Mouse (Mus musculus) midbrain, embryonic 15.5 days (tissue): ENCODE measurements at regions not wholly inside any gene's neighbourhood (a gene's known extent, or its start where the extent isn't known, plus 50 kb on each side); places are given as distances from the start of the nearest gene placed in this dataset.

Experiments used
- ATAC-seq: fragments of 200-750 bp; cut with Nextera tagmentation; replicated peaks from 2 replicates; pipeline ENCODE4 v1.8.0; 2017; ENCODE audit warnings: moderate TSS enrichment
- H3K27ac ChIP-seq: fragments of 300-500 bp; sonication (generic); 2 replicates; pipeline ENCODE4 v1.5.1; 2015; ENCODE audit warnings: mild to moderate bottlenecking, inconsistent platforms
- H3K27me3 ChIP-seq: fragments of 300-500 bp; sonication (generic); replicated peaks from 2 replicates; pipeline ENCODE4 v1.6.1; 2015; ENCODE audit warnings: inconsistent platforms
- H3K36me3 ChIP-seq: fragments of 300-500 bp; sonication (generic); replicated peaks from 2 replicates; pipeline ENCODE4 v1.6.1; 2015; ENCODE audit warnings: inconsistent platforms
- H3K4me1 ChIP-seq: fragments of 300-500 bp; sonication (generic); 2 replicates; pipeline ENCODE4 v1.6.1; 2015; ENCODE audit warnings: inconsistent platforms
- H3K4me2 ChIP-seq: fragments of 300-500 bp; sonication (generic); 2 replicates; pipeline ENCODE4 v1.6.1; 2015; ENCODE audit warnings: inconsistent platforms, mild to moderate bottlenecking, moderate library complexity
- H3K4me3 ChIP-seq: fragments of 300-500 bp; sonication (generic); 2 replicates; pipeline ENCODE4 v1.5.1; 2015; ENCODE audit warnings: mild to moderate bottlenecking, inconsistent platforms
- H3K9ac ChIP-seq: fragments of 300-500 bp; sonication (generic); 2 replicates; pipeline ENCODE4 v1.6.1; 2015; ENCODE audit warnings: mild to moderate bottlenecking, inconsistent platforms
- H3K9me3 ChIP-seq: fragments of 300-500 bp; sonication (generic); 2 replicates; pipeline ENCODE4 v1.6.1; 2016; ENCODE audit warnings: inconsistent platforms
- WGBS: fragments of 180-500 bp; shearing (Covaris S2); methylation state at CpG from one replicate; pipeline ENCODE4 v1.1.7; 2015; ENCODE audit warnings: mixed read lengths; 5-methylcytosine and 5-hydroxymethylcytosine counted together

DNA sequence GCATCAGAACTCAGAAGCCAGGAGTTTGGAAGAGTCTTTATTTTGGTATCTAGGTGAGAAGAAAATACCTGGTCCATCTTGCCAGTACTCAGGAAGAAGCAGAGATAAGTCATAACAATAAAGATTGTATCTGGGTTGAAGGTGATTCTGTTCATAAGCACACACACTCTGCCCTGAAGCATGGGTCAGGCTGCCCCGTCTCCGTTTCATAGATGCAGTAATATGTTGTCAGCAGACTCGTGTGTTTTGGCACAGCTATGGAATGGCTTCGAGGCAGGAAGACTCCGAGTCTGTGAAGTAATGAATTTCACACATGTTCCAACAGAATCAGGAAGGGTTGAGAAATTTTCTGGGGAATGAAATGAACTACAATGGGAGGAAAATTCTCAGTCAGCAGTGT lies 247.7 kb downstream of the Hivep2 start:
- Histone ChIP-seq H3K4me3 (no peak overlapping the region), H3K27ac (no peak overlapping the region), H3K27me3 (no peaks in the 10 kb centered on the region), H3K9me3 (no peaks in the 10 kb centered on the region), H3K4me2 (no peak overlapping the region), H3K9ac (no peak overlapping the region), H3K36me3 (no peaks in the 10 kb centered on the region), H3K4me1 (no peaks in the 10 kb centered on the region)
- 87% methylated on average over 5 of the region's 5 CpGs for WGBS
- no peak for ATAC-seq

GRCm38 (mm10) chr10:14211926-14212325 lies 246.1 kb downstream of the Hivep2 start:
- WGBS: 79% methylated on average over 6 of the region's 6 CpGs
- H3K4me3 ChIP-seq: no peak overlapping the region
- H3K4me2 ChIP-seq: no peak overlapping the region
- H3K27me3 ChIP-seq: no peaks in the 10 kb centered on the region
- no peak overlapping the region for H3K9ac ChIP-seq
- no peaks in the 10 kb centered on the region for H3K36me3 ChIP-seq
- no peak for ATAC-seq
- no peaks in the 10 kb centered on the region for H3K9me3 ChIP-seq
- no peak overlapping the region for H3K27ac ChIP-seq
- H3K4me1 ChIP-seq: no peaks in the 10 kb centered on the region

- H3K36me3 ChIP-seq: no peaks in the 10 kb centered on the region
- H3K4me3 ChIP-seq: no peak overlapping the region
- 90% methylated on average over 6 of the region's 6 CpGs for WGBS
- H3K9me3 ChIP-seq: no peaks in the 10 kb centered on the region
- no peak overlapping the region for H3K9ac ChIP-seq
- no peak for ATAC-seq
- no peaks in the 10 kb centered on the region for H3K27me3 ChIP-seq
- no peak overlapping the region for H3K27ac ChIP-seq
- H3K4me1 ChIP-seq: no peaks in the 10 kb centered on the region
- H3K4me2 ChIP-seq: no peak overlapping the region
These were observed 245.6 kb downstream of the Hivep2 start for GRCm38 (mm10) chr10:14211481-14211880.

- H3K9me3 ChIP-seq: no peaks in the 10 kb centered on the region
- 92% methylated on average over 8 of the region's 8 CpGs for WGBS
- no peaks in the 10 kb centered on the region for H3K4me1 ChIP-seq
- H3K4me2 ChIP-seq: no peak overlapping the region
- H3K27ac ChIP-seq: no peak overlapping the region
- H3K9ac ChIP-seq: no peak overlapping the region
- ATAC-seq: no peak
- no peak overlapping the region for H3K4me3 ChIP-seq
- H3K36me3 ChIP-seq: no peaks in the 10 kb centered on the region
- H3K27me3 ChIP-seq: no peaks in the 10 kb centered on the region
These were observed 244.6 kb downstream of the Hivep2 start for GRCm38 (mm10) chr10:14210445-14210844.

- Histone ChIP-seq H3K27me3 (no peaks in the 10 kb centered on the region), H3K4me1 (no peaks in the 10 kb centered on the region), H3K36me3 (no peaks in the 10 kb centered on the region), H3K9ac (no peak overlapping the region), H3K9me3 (no peaks in the 10 kb centered on the region), H3K27ac (no peak overlapping the region), H3K4me2 (no peak overlapping the region), H3K4me3 (no peak overlapping the region)
- ATAC-seq: no peak
- WGBS: 90% methylated on average over 6 of the region's 6 CpGs
These were observed 244.2 kb downstream of the Hivep2 start for GRCm38 (mm10) chr10:14210045-14210444.

DNA sequence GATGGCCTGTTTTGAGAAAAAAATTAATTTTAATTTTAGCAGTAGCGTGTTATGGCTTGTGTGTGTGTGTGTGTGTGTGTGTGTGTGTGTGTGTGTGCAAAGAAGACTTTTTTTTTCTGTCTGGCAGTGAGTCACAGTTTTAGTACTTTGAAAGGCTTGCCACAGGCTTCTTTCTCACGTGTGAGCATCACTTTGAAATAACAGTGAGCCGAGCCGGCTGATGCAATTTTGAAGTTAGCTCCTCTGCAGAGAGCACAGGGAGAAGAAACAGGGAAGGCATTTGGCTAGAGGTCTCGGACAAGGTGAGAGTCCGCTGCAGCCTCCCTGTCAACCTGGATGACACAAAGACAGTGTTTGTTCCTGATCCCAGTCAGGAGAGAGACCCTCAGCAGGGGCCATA lies 242.3 kb downstream of the Hivep2 start:
- no peak overlapping the region for H3K9ac ChIP-seq
- no peaks in the 10 kb centered on the region for H3K27me3 ChIP-seq
- H3K4me1 ChIP-seq: no peaks in the 10 kb centered on the region
- WGBS: 74% methylated on average over 6 of the region's 6 CpGs
- no peaks in the 10 kb centered on the region for H3K9me3 ChIP-seq
- H3K4me2 ChIP-seq: no peak overlapping the region
- no peak overlapping the region for H3K4me3 ChIP-seq
- H3K36me3 ChIP-seq: no peaks in the 10 kb centered on the region
- no peak overlapping the region for H3K27ac ChIP-seq
- ATAC-seq: 0 out of 2 replicates have a peak, but pooled peaks have one; percentile 54

DNA sequence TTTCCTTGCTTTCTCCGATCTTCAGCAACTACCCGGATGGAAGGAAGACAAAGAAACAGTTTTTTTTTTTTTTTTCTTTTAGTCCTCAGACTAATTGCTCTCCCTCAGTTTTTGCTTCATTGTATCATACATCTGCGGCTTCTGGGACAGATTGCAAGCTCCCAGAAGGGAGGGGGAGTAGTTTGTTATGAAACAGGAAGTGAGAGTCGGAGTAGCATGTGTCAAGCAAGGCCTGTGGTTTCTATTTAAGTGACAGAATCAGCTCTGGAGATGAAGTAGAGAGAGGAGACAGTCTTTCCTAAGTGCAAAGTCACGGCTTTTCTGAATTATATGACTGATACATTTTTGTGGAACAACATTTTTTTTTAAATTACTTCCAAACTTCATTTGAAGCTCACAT lies 241.7 kb downstream of the Hivep2 start:
- H3K4me2 ChIP-seq: no peak overlapping the region
- no peak overlapping the region for H3K4me3 ChIP-seq
- no peaks in the 10 kb centered on the region for H3K4me1 ChIP-seq
- WGBS: 65% methylated on average over 5 of the region's 5 CpGs
- H3K27ac ChIP-seq: no peak overlapping the region
- ATAC-seq: no peak
- H3K9ac ChIP-seq: no peak overlapping the region
- no peaks in the 10 kb centered on the region for H3K36me3 ChIP-seq
- no peaks in the 10 kb centered on the region for H3K27me3 ChIP-seq
- H3K9me3 ChIP-seq: no peaks in the 10 kb centered on the region

DNA sequence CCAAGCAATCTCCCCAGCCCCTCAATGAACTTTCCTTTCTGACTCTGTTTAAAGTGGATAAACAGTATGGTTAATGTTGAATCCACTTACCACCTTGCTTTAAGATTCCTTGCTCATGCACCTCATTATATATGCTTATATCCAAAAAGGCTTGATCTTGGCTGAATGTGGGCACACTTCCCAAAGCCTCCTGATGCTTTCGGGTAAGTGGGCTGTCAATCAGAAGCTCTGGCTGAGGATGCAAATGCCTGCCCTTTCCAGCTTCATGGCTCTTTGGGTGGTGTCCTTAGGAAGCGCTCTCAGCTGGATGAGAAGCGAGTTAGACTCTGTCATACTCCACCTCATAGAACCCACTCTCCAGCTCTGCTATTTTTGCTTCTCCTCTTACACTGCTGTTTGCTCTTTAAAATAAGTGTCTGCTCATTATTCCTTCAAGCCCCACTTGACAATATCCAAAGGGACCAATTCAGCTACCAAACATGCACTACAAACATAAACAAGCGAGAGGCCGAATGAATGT lies 241.2 kb downstream of the Hivep2 start:
- Histone ChIP-seq H3K4me2 (no peak overlapping the region), H3K27me3 (no peaks in the 10 kb centered on the region), H3K4me3 (no peak overlapping the region), H3K9me3 (no peaks in the 10 kb centered on the region), H3K27ac (no peak overlapping the region), H3K36me3 (no peaks in the 10 kb centered on the region), H3K4me1 (no peaks in the 10 kb centered on the region), H3K9ac (no peak overlapping the region)
- WGBS: 64% methylated on average over 5 of the region's 5 CpGs
- no peak for ATAC-seq
